Mouse (Mus musculus): ENCODE measurements around the gene Cdh16. TPM values are rescaled to one million over a fixed set of nuclear protein-coding genes. Genes with fewer than 3 reads are reported as not detected.

Cdh16 gene
- polyA plus RNA-seq (2015; fragmentation: Nextera tagmentation; extraction: Ambion mirVana) = not detected in 2 replicates

DNA sequence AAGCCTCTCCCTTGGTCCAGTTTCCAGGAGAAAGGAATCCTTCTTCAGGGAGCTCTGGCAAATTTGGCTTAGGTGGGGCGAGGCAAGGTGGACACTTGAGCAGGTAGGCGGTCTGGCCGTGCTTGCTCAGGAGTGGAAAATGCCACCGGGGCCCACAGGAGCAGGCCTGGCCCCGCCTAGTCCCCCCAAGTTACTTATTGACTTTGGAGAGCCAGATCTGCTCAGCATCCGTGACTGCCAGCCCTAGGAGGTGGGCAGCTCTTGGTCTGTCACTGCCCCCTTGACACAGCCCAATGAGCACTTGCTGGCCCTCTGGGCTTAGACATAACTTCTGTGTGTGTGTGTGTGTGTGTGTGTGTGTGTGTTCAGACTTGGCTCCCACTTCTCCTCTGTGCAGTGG is at the start of gene Cdh16:
Gene Cdh16, minus strand, starts transcription at position 236 of the 400 bp plus-strand sequence.

DNA sequence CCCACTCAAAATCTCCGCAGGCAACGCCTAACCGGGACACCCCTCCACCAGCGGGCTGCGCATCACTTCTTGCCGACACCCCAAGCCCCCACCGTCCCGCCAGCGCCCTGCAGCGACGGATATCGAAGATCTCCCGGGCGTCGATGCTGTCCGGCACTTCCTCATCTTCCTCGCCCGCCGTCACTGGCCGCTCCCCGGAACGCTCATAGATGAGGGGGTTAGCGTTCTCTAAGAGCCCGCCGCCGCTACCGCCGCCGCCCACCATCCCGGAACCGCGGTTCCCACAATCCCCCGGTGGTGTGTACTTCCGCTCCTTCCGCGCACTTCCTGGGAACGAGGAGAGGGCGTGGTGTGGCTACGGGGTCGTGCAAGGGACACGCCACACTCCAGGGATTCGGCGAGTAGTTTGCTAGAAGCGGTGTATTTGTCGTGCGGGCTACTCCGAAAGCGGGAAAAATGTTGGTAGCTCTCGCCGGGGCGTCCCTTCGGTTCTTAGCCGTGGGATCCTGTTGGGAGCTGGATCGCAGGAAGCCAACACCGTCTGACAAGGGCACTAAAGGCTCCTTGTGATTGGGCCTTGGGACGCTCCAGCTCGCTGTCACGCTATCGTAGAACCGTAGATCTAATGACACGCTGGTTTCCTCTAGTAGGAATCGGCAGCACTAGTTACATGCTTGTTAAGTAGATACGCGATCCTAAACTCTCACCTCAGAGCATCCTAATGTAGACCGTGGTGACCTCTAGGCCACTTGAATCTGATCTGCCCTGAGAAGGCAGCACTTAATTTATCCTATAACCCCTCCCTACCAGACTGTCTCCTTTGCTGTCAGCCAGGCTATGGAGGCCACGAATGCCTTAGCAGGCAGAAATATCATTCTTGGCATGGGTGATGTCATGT is 17.5 kb upstream of the Cdh16 start, which contains the start of gene Ciao2b:
Gene Ciao2b, minus strand, starts transcription at position 540 of the 898 bp plus-strand sequence.

DNA sequence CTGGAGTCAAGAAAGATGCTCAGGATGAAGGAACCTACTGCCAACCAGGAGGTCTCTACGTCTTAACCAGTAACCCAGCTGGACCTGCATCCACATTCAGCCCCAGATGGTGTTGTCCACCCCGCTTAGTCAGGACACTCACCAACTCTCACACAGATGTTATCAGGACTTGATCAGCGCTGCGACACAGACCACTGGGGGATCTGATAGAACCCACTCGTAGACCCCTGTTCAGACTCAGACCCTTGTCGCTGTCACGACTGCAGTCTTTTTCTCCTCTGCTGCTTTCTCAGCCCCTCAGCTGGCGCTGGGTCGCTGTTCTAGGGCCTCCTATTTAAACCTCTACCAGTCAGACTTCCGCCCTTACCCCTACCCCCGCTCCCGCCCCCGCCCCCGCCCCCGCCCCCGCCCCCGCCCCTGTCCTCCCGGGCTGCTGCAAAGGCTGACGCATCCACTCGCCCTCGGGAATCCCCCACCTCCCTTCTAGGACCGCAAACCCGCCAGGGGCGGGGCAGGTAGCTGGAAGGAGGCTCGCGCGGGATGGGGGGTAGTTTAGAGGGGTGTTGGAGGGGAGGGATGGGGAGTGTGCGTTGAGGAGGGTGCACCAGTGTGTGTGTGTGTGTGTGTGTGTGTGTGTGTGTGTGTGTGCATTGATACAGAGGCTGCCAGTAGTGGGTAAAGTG is 6.9 kb upstream of the Cdh16 start, which contains the start of gene Rrad:
Gene Rrad, minus strand, starts transcription at position 347 of the 683 bp plus-strand sequence.

DNA sequence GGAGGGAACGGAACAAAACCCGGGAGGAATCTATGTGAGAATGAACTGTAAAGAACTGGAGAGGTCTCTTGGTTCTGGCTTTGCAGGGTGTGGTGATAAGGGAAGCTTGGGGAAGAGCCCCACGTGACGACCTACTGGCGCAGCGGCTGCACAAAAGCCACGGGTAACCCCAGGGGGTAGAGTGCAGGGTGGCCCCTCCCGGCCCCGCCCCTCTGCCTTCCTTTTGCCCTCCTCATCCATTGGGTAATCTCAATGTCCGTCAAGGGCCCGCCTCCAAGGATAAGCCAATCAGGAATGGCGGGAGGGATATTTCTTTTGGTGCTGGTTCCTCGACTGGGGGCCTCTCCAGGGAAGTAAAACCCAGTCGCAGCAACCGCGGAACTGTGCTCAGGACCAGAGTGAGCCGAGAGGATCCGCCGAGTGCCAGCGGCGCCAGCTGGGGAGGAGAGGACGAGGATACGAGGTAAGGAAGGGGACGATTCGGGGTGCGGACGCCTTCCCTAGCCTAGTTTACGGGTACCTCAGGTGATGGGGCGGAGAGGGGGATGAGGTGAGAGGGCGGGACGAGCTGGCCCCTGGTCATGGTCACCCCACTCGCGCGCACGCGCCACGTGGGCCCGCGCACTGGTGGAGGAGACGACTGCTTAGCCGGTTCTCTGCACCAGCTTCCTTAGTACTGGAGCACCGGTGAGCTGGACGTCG is 32.9 kb downstream of the Cdh16 start, which contains the start of gene Pdp2:
Gene Pdp2, plus strand, starts transcription at position 319 of the 702 bp plus-strand sequence.

Other genes starting within 250 kb of the Cdh16 start
- 0.83 and 1.1 TPM in 2 replicates for gene Cmtm4, start 228.6 kb downstream of the Cdh16 start, polyA plus RNA-seq (2015; fragmentation: Nextera tagmentation; extraction: Ambion mirVana)
- 18.4 and 21.2 TPM in 2 replicates for gene Dync1li2, start 181.3 kb downstream of the Cdh16 start, polyA plus RNA-seq (2015; fragmentation: Nextera tagmentation; extraction: Ambion mirVana)
- 0.05 and 0.06 TPM in 2 replicates for gene Terb1, start 114.5 kb downstream of the Cdh16 start, polyA plus RNA-seq (2015; fragmentation: Nextera tagmentation; extraction: Ambion mirVana)
- gene Nae1, start 89.8 kb downstream of the Cdh16 start, polyA plus RNA-seq (2015; fragmentation: Nextera tagmentation; extraction: Ambion mirVana) = 40.8 and 41.6 TPM in 2 replicates
- 1.2 and 1.7 TPM in 2 replicates for gene Car7, start 89.7 kb downstream of the Cdh16 start, polyA plus RNA-seq (2015; fragmentation: Nextera tagmentation; extraction: Ambion mirVana)
- 3.0 and 3.3 TPM in 2 replicates for gene Pdp2, start 32.9 kb downstream of the Cdh16 start, polyA plus RNA-seq (2015; fragmentation: Nextera tagmentation; extraction: Ambion mirVana)
- gene Rrad, start 6.9 kb upstream of the Cdh16 start, polyA plus RNA-seq (2015; fragmentation: Nextera tagmentation; extraction: Ambion mirVana) = 1.4 and 1.9 TPM in 2 replicates
- 40.6 TPM in 2 replicates for gene Ciao2b, start 17.6 kb upstream of the Cdh16 start, polyA plus RNA-seq (2015; fragmentation: Nextera tagmentation; extraction: Ambion mirVana)
- 0.15 TPM in 1 of 2 replicates, not detected in the other for gene Ces2a, start 109.6 kb upstream of the Cdh16 start, polyA plus RNA-seq (2015; fragmentation: Nextera tagmentation; extraction: Ambion mirVana)
- not detected in 2 replicates for gene Ces2b, start 207.2 kb upstream of the Cdh16 start, polyA plus RNA-seq (2015; fragmentation: Nextera tagmentation; extraction: Ambion mirVana)
- gene Ces2c, start 222.7 kb upstream of the Cdh16 start, polyA plus RNA-seq (2015; fragmentation: Nextera tagmentation; extraction: Ambion mirVana) = not detected in 2 replicates